Mouse (Mus musculus): ENCODE results near the gene Slc6a1.
"Not testable (repeated sequence)": the region's sequence is repeated elsewhere in the genome, so short reads cannot be mapped to it uniquely, and the experiment has no call there.

Slc6a1 gene

DNA sequence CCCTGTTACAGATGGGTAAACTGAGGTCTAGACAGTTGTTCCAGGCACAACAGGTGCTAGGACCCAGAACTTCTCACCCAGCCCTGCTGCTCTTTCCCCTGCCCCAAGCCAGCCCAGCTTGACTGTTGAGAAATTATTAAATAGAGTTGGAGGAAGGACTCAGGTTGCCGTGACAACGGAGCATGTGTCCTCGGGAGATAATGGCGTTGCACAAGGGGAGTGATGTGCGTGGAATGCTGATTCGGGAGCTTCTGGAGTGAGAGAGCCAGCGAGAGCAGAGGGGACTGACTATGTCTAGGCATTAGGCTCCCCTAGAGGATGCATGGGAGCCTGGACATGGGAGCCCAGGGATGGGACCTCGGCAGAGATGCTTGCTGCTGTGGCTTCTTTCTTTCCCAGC lies 7.7 kb downstream of the Slc6a1 start:
- DNase-seq (ENCODE audit: low read depth, low spot score) = no peak

DNA sequence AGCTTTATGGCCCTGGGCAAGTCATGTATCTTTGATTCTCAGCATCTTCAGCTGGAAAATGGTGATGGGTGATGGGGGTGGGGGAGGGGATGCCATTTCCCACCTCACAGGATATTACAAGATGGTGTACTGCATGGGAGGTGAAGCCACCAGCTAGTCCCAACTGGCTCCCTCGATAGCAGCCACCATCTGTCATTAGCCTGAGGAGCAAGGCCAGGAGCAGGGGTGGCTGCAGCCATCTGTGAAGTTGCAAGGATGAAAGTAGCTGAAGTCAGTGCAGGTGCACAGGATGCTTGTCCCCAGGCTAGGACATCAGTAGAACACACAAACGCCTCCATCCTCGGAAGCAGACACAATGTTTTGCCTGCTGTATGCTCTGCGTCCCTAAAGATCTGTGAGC lies 8.5 kb downstream of the Slc6a1 start:
- DNase-seq (ENCODE audit: low read depth, low spot score) = no peak

DNA sequence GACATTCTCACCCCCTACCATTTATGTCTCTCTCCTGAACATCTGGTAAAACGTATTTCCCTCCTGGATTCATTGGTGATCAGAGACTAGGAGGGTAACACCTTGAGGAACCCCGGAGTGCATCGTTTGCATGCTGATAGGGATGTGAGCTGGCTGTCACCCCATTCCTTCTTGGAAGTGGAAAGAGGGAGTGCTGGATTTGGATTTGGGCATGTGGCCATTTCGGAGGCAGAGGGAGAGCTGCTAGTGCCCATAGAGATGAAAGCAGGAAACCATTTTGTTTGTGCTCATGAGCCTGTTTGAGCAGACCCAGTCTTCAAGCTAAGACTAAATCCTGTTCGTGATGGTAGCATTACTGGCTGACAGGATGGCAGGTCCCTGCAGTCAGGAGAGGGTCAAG lies 9.0 kb downstream of the Slc6a1 start:
- no peak for DNase-seq (ENCODE audit: low read depth, low spot score)

DNA sequence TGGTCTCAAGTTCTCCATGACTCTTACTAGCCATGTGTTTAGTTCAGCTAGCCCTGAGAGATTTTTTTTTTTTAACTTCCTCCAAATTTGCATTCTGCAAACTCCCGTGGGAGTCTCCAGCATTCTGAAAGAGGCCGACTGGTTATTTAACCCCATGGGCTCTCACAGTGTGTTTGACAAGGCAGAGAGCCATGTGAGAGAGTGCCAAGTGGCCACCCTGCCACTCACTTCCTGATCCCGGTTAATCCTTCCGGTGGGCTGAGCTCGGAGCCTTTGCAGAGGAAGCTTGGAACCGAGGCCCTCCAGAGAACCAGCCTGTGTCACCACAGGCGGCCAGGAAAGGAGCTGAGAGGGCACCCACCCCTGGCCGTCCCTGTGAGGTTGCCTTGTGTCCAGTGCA lies 11.1 kb downstream of the Slc6a1 start:
- DNase-seq (ENCODE audit: low read depth, low spot score) = no peak

DNA sequence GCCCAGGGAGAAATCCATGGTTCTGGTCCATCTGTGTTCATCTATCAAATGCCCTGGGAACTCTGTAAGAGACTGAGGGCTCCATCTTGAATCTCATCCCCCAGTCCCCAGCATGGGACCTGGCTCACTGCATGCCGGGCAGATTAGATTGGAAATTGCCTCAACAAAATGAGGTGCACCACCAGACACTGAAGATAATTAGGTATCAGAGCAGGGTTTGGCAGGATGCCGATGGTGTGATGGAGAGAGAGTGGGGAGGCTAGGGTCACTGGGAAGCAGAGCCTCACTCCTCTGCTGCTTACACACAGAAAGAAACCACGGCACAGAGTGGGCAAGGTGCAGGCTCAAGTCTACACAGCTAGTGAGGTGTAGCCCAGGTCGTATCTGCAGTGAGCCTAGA lies 12.7 kb downstream of the Slc6a1 start:
- DNase-seq (ENCODE audit: low read depth, low spot score) = no peak

DNA sequence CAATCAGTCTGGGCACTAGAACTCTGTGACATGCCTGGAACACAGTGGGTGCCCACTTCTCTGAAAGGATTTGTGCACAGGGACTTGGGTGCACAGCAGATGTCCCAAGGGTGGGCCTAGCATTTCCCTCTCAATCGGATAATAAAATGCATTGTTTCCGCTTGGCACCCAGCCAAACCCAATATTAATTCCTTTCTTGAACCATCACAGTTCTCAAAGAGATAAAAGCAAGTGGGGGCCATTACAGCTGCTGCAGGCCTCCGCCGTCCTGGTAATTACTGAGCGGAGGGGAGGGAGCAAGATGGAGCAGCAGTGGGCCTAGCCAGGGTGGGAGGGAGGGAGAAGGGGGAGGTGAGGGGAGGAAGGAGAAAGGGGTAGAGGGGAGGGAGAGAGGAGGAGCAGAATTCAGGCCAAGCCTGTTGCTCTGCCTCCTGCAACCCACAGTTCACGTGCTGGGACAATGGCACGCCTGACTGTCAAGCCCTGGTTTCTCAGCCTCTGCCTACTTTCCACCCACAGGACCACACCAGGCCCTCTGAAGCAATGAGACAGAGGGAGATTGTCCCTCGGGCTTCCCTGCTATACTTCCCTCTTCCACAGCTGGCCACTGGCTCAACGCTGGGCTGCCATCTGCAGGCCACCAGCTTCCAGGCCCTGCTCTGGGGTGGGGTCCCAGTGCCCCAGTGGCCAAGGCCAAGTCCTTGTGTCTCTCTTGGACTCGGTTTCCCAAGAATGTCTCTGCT lies 15.0 kb downstream of the Slc6a1 start:
- DNase-seq (ENCODE audit: low read depth, low spot score) = no peak

DNA sequence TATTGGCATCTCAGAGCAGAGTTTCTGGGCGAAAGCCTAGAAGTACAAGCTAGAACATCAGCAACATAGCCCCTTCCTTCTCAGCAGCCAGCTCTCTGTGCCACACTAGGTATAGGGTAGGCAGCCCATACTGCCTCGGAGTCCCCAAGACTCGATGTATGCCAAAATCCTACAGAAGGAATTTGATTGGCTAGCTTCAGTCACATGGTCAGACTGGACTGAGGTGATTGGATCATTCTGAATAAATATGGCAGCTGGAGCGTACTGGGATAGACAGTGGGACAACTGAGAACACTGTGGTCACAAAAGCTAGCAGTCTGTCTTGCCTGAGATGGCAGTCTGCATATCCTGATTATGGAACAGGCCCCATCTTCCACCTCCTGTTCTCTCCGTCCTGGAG lies 17.3 kb downstream of the Slc6a1 start:
- peak; percentile 51 for DNase-seq (ENCODE audit: low read depth, low spot score)

DNA sequence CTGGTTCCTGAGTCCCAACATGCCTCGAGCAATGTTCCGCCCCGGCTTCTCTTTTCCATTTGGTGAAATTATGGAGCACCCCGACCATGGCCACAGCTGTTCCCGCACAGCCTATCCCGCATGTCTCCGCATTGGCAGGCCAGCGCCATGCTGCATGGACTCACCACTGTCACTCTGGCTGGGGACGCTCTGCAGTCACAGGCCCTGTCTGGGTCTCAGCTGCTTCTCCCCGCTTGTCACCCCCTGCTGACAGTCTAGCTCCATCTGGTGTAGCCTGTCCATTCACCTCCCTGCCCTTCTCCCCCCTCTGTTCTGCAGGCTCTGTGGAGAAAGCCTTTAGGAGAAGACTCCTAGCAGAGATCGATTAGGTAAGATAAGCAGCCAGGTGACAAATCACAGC lies 18.3 kb downstream of the Slc6a1 start:
- no peak for DNase-seq (ENCODE audit: low read depth, low spot score)

DNA sequence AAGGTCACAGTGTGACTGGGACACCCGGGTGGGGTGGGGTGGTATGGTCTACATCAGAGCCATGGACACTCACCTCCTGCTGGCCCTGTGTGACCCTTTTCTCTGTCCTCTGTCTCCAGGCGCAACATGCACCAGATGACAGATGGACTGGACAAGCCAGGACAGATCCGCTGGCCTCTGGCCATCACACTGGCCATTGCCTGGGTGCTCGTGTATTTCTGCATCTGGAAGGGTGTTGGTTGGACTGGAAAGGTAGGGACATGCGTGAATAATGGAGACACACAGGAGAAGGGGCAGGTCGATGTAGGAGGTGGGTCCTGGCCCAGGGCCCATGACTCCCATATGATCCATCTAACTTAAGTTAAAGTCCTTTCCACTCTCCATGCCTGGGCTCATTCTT lies 22.2 kb downstream of the Slc6a1 start:
- DNase-seq (ENCODE audit: low read depth, low spot score) = no peak

DNA sequence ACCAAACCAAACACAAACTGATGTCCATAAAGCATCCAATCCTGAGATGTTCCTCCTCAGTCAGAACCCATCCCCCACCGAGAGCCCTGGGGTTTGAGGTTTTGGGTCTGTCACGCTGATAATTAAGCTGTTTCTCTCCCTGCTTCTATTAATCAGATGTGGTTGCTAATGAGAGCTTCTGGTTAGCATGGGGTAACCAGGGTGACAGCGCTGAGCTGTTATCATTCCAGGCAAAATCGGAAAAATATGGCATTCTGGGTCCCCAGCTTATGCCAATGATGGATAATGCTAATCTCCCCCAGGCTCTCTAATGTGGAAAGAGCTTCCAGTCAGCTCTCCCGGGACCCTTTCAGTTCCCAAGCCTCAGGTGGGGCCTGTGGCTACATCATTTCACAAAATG lies 38.1 kb downstream of the Slc6a1 start:
- DNase-seq (ENCODE audit: low read depth, low spot score) = no peak

DNA sequence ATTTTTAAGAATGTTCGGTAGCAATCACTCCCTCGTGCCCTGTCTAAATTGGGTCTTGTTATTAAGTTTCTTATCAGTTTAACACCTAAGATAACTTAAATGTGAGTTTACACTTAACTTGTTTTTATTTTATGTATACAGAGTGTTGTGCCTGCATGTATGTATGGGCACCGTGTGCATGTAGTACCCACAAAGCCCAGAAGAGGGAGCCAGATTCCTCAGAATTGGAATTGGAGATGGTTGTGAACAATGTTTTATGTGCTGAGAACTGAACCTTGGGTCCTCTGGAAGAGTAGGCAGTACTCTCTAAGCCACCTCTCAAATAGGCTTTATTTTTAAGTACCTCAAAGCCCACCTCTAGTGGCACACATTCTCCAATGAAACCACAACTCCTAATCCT lies 38.7 kb downstream of the Slc6a1 start:
- DNase-seq (ENCODE audit: low read depth, low spot score) = peak; percentile 50

DNA sequence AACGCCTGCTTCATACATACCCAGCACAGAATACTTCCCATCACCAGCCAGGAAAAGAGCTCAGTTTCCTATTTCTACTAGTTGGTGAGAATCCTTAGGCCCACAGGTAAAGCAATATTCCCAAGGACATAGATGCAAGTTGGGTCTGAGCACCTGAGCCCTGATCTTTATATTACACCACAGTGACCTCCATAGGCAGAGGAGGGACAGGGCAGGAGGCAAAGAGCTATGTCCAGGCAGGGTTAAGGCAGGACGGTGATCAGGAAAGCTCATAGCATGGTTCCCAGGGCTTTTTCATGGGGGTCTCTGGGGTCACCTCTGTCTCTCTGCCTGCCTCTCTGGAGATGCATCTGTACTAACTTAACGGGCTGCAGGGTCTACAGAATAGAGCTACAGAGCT lies 40.5 kb downstream of the Slc6a1 start:
- no peak for DNase-seq (ENCODE audit: low read depth, low spot score)

DNA sequence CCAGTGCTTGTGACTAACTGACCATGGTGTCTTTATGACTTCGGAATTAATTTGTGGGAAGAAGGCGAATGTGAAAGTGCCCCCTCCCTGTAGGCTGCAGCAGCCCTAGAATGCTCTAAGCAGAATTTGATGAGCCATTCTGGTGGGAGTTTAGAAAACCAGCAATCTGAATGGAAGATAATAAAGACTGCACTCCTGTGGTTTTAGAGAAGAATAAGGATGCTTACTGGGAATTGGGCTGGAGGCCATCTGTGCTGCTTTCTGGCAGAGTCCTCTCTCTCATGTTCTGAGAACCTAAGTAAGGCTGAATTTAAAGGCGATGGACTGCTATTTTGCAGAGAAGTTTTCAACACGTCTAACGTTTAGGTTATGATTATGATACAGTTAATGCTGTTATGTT lies 42.4 kb downstream of the Slc6a1 start:
- no peak for DNase-seq (ENCODE audit: low read depth, low spot score)

DNA sequence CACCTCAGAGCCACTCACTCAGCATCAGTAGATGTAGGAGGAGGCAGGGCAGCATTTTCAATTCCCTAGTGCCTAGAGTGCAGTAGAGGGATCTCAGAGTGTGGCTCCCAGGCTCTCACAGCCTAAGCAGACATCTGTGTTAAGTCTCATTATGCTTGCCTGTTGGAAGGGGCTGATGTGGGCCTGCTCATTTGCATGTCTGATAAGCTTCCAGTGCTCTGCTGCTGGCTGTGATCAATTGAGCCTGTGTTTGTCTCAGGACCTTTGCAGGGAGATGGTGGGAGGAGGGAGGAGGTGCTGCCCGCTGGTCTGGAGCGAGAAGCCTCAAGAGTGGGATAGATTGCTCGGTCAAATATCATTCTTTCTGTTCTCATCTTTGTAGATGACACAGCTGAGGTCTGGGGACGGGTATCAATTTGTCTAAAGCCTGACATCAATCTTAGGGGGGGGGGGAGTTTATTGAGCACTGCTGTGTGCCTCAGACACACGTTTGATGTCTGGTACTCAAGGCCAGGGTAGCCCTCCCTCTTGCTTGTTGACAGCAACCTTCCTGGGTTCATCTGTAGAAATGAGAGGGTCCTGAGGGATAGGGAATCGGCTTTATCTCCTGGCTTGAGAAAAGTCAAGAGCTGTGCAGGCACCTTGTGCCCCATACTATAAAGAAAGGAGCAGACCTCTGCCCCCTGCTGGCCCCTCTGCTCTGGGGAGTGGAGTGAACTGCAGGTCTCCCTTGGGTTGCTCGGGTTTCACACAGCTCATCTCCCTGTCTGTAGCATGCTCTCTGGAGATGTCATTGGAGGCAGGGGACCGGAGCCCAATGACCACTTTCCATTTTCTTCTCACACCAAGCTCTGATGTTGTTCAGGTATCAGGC lies 47.4 kb downstream of the Slc6a1 start:
- DNase-seq (ENCODE audit: low read depth, low spot score) = peak; percentile 15

DNA sequence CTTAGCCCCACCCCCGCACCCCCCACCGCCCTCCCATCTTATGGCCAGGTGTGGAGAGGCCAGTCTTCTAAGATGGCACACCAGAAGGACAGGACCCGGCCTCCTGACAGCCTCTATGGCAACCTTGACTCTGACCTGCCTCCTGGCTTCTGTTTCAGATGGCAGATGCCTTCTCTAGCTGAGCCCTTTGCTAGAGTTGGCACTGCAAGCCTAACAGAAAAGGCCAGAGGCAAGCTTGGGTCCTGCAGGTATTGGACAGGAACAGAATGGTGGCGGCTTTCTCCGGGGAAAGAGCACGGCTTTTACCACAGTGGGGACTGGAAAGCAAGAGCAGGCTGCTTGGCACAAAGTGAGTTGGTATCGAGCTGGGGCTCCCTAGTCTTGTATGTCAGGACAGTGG lies 49.5 kb downstream of the Slc6a1 start:
- DNase-seq (ENCODE audit: low read depth, low spot score) = no peak

DNA sequence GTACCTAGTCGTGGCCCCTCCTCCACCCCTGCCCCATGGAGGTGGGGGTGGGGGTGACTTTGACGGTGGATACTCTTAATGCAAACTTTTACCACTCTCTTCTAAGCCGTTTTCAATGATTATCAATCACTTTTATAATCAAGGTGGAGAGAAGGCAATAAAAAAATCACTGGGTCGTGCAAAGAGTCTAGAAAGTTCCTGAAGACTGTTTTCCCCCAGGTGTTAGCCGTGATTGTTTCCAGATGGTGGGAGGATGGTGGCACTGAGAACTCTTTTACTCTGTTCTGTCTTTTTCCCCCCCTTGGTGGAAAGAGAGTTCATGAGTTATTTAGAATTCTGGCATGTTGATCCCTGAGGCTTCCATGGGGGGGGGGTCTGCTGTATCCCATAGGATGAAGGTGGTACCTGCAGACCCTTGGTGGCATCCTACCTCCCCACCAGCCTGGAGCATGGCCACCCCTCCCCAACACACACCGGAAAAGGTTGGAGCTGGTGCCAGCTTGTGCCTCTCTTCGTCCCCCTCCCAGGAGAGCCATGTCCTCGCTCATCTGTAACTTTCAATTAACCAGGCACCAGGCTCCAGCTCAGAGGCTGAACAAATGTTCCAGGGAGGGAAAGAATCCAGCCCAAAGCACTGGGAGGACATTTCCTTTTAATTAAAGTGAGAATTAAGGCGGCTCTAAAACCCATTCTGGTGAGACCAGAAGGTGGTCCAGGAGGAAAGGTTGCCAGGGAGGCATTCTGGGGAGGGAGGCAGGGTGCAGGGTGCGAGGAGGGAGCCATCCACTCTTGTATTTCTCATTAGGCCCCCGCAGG lies 53.9 kb downstream of the Slc6a1 start:
- no peak for DNase-seq (ENCODE audit: low read depth, low spot score)

DNA sequence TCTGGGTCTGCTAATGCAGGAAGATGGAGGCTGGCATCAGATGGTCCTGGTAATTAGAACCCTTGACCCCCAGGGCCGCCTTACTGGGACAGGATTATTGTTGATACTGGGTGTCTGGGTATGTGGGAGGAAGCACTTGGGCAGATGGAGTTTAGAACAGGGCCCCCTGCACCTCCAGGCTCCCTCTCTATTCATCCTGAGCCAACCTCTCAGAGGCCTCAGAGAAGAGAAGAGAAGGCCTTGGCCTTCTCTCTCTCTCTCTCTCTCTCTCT lies 54.4 kb downstream of the Slc6a1 start:
- no peak for DNase-seq (ENCODE audit: low read depth, low spot score)

DNA sequence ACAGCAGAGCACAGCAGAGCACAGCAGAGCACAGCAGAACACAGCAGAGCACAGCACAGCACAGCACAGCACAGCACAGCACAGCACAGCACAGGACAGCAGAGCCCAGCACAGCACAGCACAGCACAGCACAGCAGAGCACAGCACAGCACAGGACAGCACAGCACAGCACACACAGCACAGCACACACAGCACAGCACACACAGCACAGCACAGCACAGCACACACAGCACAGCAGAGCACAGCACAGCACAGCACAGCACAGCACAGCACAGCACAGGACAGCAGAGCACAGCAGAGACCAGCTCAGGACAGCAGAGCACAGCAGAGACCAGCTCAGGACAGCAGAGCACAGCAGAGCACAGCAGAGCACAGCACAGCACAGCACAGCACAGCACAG lies 58.9 kb downstream of the Slc6a1 start:
- DNase-seq (ENCODE audit: low read depth, low spot score) = not testable (repeated sequence)

DNA sequence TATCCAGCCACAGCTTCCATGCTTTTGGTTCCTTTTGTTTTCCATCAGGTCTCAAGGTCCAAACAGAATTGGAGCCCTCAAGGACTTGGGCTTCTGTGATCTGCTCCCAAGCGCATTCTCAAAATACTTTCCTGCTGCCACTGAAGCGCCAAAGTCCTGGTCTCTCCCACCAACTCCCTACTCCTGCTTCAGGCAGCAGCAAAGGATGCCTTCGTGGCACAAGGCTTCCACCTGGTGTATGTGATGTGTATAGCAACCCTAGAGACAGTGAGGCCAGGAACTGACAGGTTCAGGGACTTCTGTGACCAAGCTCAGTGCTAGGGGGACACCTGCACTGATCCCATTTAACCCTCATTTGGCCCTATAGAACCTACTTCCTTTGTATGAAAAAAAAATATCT lies 61.3 kb downstream of the Slc6a1 start:
- DNase-seq (ENCODE audit: low read depth, low spot score) = peak; percentile 64

DNA sequence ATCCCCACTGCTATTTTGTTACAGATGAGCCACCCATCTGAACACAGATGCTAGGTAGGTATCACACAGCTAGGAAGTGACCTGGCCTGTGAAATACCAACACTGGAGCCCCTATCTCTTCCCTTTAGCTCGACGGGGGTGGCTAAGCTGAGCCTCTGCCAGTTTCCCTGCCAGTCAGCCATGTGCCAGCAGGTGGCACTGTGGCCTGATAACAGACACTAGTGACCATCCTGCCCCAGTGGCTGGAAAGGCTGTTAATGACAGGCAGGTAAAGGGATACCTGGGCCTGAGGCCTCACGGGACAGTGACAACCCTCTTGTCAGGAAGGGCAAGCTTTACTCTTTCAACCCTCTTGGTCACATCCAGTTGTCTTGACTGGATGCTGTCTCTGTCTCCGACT lies 62.7 kb downstream of the Slc6a1 start:
- peak; percentile 30 for DNase-seq (ENCODE audit: low read depth, low spot score)

DNA sequence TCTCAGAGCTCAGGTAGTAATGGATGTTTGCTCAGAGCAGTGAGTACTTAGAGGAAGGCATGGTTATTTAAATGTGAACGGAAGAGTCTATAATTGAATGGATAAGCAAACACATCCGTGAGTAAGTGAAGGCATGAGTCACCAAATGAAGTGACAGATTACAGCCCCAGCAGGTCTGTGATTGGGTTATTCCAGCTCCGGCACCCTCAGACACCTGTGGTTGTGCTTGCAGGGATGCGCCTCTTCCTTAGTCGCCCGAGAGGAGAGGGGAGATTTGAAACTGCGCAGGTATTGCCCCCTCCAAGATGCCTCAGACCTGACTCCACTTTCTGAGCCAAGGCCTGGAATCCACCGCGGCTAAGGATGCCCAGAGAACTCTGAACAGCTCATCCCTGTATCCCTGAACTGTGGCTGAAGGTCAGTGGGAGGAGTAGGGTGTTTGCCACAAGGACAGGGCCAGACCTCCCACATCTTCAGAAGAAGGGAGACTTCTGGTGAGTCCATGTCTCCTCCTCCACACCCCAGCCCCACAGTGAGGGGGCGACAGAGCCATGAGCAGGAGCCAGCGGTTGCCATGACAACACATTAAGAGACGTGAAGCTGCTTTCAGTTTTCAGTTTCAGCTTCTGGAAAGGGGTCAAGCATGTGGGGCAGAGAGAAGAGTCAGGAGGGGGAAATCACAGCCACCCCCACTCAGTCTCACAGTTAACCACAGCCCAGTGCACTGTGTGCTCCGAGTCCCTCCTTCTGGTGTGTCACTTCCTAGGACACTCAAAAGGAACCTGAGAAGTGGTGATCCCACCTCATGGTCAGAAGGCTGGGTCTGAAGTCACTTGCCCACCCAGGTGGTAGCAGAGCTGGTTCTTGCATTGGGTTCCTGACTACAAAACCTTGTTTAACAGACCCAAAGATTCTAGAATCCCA lies 65.7 kb downstream of the Slc6a1 start:
- DNase-seq (ENCODE audit: low read depth, low spot score) = peak; percentile 10

Measured in ZHBTc4 (cell line).